Mouse (Mus musculus): ENCODE measurements around the gene Kif23.

Kif23 gene

DNA sequence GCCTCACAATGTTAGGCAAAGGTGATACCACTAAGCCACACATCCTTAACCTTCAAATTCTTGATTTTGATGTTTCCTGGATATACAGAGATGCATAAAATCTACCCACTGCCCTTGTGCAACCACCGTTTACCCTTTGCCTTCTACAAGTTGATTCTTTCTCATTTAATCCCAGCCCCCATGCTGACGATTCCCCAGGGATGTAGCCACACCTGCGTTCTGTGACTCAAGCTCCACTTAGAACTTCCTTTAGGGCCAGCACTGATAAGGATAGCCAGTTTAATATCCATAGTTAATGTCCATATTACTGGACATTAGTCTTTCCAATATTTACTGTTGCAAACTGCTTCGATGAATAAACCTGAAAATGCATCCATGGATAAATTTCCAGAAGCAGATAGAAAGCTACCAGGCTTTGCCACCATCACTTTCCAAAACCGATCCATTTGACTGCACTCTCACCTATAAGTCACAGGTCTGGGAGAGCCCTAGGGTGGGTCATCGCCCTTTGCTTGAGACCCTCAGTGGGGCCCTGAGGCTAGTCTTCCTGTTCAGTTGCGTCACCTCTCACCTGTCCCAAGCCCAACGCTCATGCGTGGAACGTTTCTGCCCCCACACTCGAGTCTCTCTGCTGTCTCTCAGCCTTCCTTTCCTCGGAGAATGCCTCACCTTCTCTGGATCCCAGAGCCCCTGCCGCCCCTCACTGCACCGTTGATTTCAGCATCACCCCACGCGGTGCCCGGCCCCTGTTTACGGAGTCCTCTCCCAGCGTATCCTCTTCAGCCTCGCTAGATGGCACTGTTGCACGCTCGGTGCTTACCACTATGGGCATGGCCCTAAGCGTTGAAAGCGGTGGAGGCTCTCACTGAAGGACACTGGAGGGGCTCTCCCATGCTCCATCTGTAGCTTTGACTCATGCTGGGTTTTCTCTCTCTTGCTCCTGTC is 1.1 kb upstream of the Kif23 start:
- DNase-seq (ENCODE audit: low spot score in 2 of 2), result peak; percentile 80 to 86

DNA sequence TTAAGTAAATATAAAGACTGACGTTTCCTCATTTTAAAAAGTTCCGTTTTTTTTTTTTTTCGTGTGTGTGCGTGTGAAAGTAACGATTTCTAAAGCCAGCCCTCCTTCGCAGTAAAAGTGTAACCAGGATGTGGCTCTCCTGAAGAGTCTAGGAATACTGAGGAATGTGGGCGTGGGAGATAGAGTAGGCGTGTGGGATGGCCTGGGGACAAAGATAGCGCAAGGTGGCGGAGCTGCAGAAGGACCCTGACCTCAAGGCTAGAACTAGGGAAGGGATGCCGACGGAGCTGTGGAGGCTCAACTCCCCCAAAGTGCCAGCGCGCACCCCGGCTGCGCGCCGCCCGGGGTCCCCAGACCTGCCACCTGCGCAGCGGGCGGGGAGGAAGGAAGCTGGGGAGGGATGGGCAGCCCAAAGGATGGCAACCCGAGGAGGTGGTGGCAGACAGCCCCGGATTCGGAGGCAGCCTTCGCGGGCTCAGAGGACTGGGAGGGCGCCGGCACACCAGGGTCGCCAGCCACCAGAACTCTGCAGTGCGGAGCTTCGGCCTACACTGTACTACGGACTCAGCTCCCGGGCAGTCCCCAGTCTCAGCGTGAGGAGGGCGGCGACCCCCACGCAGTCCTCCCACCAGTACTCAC is 482 bp downstream of the Kif23 start:
- DNase-seq (ENCODE audit: low spot score in 2 of 2), result peak in 1 of 2 experiments; percentile 32

DNA sequence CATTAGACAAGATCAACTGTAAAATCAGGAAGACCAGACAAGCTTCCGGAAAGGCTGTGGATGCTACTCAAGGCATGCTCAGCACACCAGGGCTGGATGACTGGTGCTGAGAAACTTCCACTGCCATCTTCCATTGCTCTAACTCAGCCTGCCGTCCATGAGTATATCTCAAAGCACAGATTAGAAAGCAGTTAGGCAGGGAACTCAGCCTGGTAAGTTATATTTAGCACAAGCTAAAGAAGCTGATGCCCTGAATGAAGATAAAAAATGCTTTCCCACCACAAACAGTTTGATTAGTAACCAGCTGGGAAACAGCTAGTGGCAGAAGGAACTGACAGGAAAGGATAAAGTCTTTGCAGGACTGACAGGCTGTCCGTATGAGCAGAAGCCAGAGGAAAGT is 5.5 kb downstream of the Kif23 start:
- no peak for DNase-seq (ENCODE audit: low spot score in 2 of 2)

DNA sequence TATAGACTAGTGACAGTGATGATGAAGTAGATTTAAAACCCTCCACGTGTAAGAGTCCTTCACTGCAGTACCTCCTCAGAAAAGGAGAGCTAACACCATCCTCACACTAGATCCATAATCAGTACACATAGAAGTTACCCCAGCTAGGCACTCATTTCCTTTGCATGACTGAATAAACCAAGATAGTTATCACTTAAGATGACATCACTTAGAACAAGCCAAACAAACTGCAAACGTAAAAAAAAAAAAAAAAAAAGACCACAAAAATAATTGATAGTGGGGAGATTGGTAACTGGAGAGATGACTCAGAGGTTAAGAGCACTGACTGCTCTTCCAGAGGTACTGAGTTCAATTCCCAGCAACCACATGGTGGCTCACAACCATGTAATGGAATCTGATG is 13.2 kb downstream of the Kif23 start:
- no peak for DNase-seq (ENCODE audit: low spot score in 2 of 2)

DNA sequence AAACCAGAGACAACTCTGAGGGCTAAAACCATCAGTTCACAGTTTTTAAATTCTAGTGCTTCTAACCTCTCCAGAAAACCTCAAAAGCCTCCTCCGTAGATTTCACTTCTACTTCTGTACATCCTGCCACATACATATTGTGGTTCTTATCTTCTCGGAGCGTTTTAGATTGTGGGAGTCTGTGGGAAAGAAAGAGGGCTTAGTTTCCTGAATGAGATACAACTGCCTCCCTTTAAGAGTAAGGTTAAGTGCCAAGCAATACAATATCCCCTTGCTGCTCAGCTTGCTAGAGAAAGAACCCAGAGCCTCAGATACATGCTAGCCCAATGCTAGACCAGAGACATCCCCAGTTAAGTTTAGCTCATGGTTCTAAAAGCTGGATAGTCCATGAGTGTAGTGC is 14.6 kb downstream of the Kif23 start:
- DNase-seq (ENCODE audit: low spot score in 2 of 2), result no peak

DNA sequence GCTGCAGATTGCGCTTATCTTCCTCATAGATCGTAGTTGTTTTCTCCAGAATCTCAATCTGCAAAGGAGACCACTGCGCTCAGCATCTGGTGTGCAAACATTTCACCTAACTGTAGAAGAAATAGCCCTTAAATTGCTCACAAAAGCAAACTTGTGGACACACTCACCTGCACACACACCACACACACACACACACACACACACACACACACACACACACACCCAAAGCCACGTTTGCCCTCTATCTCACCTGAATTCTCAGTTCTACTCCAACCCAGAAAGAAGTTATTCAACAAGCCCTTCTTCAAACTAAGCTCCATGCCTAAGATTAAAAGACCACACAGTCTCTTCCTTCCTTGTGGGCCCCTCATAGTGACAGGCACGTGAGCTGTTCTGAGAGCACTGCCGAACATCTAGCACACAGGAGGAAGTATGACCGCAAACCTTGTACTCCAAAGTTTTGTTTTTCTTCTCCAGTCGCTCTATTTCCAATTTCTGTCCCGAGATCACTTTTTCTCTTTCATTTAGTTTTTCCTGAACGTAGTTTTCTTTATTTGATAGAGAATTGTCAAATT is 21.4 kb downstream of the Kif23 start:
- no peak for DNase-seq (ENCODE audit: low spot score in 2 of 2)

DNA sequence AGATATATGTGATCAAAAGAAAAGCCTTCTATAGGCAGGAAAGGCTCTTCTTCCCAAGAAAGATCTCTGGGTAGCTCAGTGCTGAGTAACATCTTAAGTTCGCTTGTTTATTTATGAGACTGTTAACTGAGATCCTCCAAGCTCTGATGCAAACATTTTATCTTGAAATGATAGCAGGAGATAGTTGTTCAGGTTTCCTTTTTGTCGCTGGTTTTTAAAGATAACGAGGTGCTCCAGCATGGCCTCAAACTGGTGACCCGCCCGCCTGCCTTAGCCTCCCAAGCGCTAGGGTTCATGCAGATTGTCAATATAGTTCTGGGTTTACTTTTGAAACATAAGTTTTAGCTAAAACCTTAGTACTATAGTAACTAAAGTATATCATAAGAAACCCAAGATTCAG is 26.2 kb downstream of the Kif23 start:
- DNase-seq (ENCODE audit: low spot score in 2 of 2), result no peak

DNA sequence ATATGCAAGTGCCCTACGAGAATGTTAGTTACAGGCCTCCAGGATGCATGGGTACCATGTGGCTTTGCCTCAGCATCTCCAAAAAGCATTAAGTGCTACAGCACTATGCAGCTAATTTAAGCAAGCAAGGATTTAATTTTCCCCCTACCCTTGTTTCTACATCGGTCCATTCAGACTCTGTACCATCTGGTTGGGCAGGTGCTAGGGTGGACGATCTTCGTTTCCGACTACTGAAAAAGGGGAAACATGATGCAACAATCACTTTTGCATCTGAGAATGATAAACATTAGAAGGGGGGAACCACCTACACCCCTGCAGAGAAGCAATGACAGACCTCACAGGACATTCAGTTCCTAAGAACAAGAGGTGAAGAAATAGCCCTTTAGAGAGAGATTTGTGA is 27.1 kb downstream of the Kif23 start:
- DNase-seq (ENCODE audit: low spot score in 2 of 2), result no peak

DNA sequence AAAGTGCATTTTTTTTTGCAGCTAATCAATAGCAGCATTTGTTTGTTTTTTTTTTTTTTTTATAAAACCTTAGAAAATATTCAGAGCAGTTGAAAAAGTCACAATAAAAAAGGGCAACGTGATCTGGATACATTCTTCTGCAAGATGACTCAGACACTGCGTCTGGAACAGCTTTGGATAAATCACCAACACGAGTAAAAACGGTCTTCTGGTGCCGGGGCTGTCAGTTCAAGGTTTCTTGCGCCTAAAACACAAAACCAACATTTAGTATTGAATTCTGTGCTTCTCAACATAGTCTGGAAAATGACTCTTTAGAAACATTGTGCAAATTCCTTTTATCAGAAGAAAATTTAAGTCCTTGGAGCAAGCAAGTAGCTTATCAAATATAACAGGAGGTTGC is 29.1 kb downstream of the Kif23 start:
- DNase-seq (ENCODE audit: low spot score in 2 of 2), result no peak

DNA sequence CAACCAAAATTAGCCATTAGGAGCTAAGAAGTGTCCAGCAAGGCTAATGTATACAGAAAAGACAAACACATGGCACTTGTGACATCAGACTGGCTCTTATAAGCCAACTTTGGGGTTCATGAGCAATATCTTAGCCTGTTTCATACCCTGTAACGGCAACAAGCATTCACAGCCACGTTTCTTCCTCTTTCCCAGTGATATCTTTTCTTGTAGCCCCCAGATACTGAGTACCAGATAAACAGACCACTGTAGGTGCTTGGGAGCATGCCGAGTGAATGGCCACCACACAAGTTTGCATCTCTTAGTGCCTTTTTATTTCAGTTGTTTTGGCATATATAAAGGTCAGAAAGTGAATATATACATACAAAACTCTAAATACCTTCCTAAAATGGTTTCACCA is 29.6 kb downstream of the Kif23 start:
- no peak for DNase-seq (ENCODE audit: low spot score in 2 of 2)

DNA sequence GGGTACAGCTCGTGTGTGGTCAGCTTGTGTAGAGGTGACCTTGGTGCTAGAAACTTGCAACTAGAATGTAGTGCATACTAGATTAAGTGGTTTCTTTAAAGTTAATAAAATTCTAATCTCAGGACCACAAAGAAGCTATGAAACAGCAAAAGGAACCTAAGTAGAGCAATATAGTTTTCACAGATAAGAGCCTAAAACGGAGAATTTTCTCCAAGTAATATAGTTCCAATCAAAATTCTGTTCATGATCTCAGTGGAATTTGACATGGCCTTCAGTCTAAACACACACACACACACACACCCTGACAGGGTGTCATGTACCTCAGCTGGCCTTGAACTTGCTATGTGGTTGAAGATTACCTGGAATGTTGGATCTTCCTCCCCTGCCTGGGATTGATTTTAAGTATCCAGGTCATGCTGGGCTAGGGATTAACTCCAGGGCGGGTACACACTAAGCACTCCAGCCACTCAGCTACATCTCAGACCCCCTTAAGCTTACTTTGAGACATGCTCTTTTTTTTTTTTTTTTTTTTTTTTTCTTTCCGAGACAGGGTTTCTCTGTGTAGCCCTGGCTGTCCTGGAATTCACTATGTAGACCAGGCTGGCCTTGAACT is 31.1 kb downstream of the Kif23 start:
- DNase-seq (ENCODE audit: low spot score in 2 of 2), result no peak

DNA sequence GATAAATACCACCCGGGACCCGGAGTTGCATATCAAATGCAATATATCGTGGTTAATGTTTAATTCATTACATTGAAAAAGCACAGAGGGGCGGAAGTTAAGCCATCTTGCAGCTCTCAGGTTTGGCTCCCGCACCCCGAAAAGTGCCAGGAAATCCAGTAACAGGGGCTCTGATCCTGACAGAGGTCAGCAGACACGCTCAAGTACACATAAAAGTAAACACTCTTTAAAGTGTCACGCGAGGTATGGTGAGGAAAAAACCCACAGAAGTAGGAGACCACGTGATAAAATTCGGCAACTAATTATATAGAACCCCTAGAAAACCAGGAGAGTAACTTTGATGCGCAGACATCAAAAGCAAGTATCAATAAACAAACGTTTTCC is 31.7 kb downstream of the Kif23 start:
- DNase-seq (ENCODE audit: low spot score in 2 of 2), result no peak

DNA sequence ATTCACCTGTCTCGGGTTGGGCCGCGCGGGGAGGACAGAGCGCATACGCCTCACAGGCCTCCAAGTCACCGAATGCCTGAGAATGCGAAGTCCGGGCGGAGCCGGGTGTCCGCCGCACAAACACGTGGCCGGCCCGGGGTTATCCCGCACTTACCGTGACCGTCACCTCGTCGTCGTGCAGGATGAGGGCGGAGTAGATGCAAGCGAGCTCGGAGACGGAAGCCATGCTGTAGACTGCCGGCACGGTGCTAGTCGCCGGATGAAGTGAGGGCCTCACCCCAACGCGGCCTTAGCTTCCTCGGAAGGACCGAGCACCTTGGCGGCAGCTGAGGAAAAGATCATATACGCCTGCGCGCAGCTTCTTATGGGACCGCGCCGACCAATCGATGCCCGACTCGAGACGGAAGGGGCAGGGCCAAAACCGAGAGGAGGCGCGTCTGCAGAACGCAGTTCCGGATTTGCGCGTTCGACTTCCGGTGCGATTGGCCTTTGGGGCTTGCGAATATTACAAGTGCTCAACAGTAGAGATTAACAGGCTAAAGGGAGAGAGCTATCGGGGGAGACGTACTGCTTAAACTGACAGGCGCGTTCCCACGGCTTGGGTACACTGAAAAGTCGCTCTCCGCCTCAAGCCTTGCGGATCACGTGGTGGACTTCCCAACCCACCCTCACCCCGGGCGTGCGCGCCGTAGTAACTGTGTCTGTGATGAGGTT is 32.2 kb downstream of the Kif23 start, which contains the start of gene Rplp1:
Rplp1 (minus strand) TSS at position 340 of the 714 bp plus-strand sequence.
- DNase-seq (ENCODE audit: low spot score in 2 of 2), result peak; percentile 98

DNA sequence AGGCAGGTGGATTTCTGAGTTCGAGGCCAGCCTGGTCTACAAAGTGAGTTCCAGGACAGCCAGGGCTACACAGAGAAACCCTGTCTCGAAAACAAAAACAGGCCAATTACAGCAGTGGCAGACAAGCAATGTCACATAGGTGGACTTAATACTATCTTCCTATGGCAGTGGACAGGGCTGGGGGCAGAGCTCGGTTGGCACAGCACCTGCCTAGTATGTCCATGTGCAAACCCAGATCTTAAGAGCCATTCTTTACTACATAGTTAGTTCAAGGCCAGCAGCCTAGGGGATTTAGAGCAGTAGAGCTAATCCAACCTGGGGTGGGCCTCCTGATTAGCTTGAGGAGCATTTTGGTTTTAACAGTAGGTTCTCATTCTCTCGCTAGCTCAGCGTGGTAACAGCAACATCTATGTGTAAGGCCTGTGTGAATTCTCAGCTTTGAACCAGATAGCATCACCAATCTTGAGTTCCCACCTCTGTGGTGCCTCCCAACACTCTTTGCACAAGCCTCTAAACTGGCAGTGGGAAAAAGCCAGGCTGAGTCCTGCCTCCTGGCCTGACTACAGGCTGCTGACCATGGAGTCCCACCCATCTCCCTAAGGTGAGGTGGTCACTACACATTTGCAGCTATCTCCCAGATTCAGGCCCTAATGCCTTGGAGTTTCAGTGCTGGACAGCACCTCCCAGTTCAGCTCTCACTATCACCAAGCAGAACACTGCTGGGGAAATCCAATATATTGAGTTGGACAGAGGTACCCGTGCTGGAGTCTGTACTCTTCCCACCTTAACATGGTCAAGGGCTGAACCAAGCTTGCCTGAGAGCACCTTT is 35.1 kb downstream of the Kif23 start:
- DNase-seq (ENCODE audit: low spot score in 2 of 2), result no peak

DNA sequence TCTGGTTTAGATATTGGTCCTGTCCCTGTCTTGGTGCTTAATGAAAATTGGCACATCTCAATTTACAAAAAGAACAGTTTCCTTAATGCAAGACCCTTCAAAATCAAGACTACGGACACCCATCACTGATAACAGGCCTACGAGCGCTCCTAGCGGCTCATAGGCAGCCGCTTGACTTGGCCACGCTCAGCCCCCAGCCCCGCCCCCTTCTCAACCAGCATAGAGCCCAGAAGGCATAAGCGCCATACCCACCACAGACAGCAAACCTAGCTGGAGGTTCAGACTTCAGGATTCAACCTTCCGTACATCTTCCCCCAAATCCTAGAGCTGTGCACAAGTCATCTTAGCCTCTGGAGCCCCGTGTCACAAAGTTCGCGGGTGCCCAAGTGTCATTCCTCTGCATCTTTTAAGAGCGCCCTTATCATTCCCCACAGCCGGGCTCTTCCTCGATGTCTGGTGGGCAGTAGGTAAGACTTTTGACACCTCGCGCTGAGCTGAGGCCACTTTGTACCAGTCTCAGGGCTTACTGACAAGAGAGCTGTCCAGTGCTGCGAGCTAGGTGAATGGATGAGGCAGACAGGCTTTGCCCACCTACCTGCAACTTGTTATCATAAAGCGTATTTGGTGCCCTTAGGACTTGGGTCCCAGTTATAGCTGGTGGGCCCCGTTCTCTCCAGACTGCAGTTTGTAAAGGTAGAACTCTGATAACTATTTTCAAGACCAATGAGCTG is 35.9 kb downstream of the Kif23 start:
- no peak for DNase-seq (ENCODE audit: low spot score in 2 of 2)

DNA sequence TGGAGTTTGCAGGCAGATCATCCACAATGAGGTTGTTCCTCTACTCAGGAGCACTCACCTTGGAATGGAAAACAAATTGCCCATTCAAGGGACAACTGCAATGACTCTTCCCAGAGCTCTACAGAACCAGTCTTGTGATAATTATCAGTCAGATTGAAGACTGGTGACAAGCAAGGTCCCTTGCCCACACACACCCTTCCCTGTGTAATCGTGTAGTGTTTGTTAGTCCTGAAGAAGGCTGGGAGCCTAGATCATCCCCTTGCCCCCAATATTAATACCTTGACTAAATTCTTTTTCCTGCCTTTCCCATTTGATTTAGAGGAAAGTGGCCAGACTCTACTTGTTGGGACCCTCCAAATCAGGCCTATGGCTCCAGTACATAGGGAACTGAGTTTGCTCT is 36.9 kb downstream of the Kif23 start:
- no peak for DNase-seq (ENCODE audit: low spot score in 2 of 2)

DNA sequence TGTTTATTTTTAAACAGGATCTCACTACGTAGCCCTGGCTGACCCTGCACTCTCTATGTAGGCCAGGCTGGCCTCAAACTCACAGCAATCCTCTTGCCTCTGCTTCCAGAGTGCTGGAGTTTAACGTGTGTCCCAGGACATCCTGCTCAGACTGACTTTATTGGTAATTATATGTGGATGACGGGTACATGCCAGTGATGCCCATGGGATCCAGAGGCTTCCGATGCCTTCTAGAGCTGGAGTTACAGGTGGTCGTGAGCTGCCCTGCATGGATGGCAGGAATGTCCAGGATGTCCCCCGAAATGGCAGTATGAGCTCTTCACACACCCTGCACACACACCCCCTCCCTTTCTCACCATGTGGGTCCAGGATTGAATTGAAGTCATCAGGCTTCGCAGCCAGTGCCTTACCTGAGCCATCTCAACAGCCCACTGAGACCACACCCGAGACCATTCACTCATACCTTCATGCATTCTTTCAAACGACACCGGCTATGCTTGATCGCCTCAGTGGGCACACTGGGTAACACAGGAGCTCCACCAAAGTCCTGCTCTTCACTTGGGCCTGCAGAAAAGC is 37.7 kb downstream of the Kif23 start:
- DNase-seq (ENCODE audit: low spot score in 2 of 2), result no peak

DNA sequence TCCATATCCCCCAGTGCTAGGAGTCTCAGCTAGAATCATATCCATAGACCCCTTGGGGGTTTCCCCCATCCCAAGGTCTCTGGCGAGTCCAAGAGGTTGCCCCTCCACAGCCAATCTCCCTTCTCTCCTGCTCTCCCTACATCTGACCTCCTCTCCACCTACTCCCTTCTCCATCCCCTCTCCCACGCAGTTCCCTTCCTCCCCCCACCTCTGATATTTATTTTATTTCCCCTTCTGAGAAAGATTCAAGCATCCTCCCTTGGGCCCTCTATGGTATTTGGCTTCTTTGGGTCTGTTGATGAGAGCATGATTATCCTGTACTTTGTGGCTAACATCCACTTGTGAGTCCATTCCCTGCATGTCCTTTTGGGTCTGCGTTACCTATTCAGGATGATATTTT is 38.2 kb downstream of the Kif23 start:
- DNase-seq (ENCODE audit: low spot score in 2 of 2), result no peak

DNA sequence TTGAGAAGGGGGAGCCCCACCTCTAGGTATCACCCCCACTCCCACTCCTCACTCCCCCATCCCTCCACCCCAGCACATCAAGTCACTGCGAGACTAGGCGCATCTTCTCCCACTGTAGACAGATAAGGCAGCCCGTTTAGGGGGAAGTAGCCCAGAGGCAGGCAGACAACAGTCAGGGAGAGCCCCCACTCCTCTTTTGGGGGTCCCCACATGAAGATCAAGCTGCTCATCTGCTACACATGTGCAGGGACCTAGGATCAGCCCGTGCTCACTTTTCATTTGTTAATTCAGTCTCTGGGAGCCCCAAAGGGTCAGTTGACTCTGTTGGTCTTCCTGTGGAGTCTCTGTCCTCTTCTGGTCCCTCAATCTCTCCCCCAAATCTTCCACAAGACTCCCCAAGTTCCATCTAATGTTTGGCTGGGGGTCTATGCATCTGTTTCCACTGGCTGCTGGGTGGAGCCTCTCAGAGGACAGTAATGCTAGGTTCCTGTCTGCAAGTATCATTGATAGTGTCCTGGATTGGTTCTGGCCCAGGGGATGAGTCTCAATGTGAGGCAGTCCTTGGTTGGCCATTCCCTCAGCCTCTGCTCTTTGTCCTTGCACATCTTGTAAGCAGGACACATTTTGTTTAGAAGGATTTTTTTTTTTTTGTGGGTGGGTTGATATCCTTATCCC is 38.8 kb downstream of the Kif23 start:
- no peak for DNase-seq (ENCODE audit: low spot score in 2 of 2)
